Mouse (Mus musculus) ovary, postnatal 10 days (tissue): ENCODE data around the gene Srcin1.

Source experiments
- DNase-seq: peaks from one replicate; pipeline ENCODE4 v3.0.0; 2022; ENCODE audit warnings: low spot score

Srcin1 gene

DNA sequence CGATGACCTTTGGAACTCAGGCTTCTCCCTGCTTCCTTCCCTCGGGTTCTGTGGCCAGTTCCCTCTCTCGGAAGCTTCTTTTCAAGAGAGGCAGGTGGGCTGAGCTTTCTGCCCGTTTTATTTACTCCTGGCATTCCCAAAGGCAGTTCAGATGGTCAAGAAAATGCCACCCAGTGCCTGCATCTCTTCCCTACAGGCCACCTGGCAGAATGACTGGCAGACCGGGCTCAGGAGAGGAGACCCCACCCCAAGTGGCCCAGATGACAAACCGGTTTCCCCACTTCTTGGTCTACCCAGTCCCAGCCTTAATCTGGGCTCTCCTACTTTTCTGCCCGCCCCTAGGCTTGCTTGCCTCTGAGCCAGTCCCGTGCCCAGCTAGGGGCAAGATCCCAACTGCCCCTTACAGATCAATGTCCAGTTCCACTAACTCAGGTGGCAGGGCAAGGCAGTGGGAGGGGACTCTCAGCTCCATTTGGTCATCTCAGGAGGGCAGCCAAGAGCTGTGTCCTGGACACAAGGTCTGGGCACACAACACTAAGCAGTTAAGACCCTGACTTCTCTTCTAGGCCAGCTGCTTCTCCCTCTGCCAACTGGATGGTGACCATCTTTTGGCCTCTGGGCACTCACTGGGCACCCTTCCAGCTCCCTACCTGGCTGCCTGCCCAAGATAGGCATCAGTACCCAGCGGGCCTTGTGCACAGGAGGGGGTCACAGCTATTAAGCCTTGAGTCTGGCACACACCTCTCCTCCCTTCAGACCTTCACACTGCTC lies at the start of gene Srcin1:
Gene Srcin1, minus strand, starts transcription at position 51 of the 771 bp plus-strand sequence.
- DNase-seq: peak; percentile 45

DNA sequence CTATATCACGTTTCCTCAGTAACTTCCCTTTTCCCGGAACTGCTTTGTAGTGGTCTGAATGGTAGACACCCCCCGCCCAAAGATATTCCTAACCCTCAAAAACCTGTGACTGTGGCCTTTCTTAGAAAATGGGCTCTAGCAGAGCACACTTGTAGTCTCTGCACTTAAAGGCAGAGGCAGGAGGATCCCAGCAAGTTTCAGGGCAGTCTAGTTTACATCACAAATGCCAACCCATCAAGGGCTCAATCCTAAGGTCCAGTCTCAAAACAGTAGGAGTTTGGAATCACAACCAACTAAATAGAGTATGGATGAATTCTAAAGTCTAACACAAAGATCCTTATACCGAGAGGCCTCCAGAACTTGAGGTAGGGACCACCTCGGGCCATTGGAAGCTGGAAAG lies 49.6 kb upstream of the Srcin1 start:
- no peak for DNase-seq

DNA sequence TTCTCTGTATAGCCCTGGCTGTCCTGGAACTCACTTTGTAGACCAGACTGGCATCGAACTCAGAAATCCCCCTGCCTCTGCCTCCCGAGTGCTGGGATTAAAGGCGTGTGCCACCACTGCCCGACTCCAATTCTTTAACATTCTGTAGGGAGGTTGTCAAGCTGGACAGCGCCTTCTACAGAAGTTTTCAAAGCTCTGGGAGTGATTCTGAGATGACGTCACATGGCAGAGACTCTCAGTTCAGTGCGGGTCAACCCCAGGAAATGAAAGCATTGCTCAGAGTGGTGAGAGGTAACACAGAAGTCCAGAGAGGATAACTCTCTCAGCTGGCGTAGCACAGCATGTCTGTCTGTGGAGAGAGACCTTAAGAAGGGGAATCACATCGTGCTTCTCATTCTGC lies 47.2 kb upstream of the Srcin1 start:
- DNase-seq: no peak

- peak; percentile 34 for DNase-seq
These were observed 46.5 kb upstream of the Srcin1 start for GRCm38 (mm10) chr11:97622440-97622839.

DNA sequence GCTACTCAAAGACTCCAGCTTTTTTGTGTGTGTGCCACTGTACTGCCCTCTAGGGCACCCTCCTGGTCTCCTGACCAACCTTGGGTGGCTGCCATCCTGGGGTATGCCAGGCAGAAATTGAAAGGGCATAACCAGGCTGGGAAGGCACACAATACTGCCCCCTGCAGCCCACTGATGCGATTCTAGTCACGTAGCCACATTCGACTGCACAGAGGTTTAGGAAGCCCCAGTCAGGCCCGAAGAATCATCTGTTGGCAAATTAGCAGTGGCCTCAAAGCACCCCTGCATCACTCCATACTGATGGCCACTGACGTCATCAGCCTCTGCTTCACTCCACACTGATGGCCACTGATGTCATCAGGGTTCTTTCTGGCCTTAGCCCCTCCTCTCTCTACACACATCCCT lies 43.4 kb upstream of the Srcin1 start:
- peak; percentile 27 for DNase-seq

- no peak for DNase-seq
These were observed 42.4 kb upstream of the Srcin1 start for GRCm38 (mm10) chr11:97618368-97618767.

GRCm38 (mm10) chr11:97615276-97615675 lies 39.3 kb upstream of the Srcin1 start:
- DNase-seq: no peak

DNA sequence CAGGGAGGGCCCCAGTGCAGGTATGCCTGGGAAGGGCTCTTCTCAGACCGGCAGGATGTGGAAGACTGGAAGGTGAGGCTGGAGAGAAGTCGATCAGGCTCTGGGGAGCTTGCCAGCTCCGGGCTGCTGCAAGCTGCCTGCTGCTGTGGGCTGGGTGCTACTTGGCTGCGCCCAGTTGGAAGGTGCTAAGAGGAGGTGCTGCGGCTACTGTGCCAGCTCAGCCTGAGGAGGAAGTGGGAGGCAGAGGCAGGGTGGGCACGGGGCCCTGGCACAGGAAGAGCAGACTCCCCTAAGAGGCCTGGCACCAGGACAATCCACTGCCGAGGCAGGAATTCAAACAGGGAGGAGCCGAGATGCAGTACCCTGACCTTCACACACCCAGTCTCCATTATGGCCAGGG lies 35.1 kb upstream of the Srcin1 start:
- no peak for DNase-seq

DNA sequence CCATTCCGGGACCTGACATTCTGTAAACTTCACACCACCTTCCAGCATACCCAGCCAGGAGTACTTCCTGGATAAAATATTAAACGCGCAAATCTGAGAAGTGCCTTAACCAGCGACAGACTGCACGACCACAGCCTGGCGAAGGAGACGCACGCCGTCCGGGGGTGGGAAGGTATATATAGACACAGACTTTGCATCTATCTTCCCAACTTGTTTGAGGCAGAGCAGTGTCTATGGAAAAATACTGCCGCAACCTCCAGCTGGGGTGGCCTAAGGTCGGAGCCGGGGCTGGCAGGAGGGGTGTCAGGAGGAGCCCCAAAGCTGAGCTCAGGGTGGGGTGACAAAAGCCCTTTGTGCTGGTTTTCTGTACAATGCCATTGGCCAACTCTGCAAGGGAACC lies 33.8 kb upstream of the Srcin1 start:
- DNase-seq: no peak

DNA sequence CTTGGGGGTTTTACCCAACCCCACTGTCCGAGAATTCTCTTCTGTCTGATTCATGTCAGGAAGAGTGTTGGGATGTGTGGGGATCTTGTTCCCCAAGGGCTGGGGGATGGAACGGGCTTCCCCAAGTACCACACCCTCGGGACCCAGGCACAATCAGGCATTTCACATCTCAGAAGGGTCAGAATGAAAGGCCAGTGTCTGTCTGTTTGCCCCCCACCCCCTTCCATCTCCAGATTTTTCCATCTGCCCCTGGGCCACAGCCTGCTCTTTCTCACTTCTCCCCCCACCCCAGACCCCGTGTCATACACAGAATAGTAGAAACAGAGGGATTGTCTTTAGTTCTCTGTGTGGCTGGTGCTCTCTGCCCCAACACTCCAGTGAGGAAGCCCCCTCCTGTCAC lies 32.9 kb upstream of the Srcin1 start:
- DNase-seq: no peak

DNA sequence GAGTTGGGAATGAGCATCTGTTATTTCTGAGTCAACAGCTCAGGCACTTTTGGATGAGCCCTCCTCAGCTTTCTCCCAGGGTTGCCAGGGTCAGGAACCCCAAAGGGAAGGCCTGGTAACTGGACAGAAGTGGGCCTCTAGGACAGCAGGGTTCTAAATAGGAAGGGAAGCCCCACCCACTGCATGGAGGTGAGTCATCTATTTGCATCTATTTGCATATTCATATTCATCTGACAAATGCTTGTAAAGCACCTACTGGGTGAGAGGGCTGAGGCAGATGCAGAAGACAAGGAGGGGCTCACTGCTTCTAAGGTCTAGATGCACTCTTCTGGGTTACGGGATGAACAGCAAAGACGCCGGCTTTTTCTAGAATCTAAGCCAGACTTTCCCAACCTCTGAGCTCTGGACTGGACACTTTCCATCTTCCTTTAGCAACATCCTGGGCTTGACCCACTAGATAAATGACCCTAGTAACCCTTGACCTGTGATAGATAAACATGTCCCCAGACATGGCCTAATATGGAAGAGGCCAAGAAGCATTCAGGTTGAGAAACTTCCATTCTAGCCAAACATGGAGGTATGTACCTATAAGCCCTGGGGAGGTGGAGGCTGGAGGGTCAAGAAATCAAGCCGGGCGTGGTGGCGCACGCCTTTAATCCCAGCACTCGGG lies 31.2 kb upstream of the Srcin1 start:
- DNase-seq: no peak

DNA sequence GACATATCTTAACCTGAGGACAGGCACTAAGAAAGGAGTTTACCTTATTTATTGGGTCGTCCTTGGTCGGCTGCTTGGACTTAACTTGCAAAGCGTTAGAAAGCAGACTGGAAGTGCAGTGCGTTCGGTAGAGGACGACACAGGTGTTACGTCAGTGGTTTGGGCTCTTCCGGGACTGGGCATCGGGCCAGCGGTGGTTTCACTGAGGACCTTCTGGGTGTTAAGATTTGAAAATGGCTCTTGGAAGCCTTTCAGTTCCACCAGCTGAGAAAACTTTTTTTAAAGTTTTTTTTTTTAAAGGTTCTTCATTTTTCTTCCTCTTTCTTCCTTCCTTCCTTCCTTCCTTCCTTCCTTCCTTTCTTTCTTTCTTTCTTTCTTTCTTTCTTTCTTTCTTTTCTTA lies 27.9 kb upstream of the Srcin1 start:
- no peak for DNase-seq

DNA sequence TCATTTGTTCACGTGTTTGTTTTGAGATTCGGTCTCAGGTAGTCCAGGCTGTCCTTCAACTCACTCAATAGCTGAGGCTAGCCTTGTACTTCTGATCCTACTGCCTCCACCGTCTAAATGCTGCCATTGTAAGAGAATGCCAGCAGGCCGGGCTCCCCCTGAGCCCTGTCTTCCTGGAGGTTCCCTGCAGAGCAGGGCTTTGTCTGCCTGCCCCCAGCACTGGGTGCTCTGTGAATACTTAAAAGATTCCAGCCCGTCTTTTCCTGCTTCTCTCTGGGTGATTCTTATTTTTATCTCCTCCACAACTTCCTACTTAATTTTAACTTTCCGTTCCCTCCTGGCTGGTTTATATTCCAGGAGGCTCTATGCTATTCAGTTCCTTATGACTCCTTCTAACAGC lies 26.2 kb upstream of the Srcin1 start:
- DNase-seq: no peak

GRCm38 (mm10) chr11:97599104-97599503 lies 23.1 kb upstream of the Srcin1 start:
- no peak for DNase-seq

- no peak for DNase-seq
These were observed 22.1 kb upstream of the Srcin1 start for GRCm38 (mm10) chr11:97597945-97598691.

DNA sequence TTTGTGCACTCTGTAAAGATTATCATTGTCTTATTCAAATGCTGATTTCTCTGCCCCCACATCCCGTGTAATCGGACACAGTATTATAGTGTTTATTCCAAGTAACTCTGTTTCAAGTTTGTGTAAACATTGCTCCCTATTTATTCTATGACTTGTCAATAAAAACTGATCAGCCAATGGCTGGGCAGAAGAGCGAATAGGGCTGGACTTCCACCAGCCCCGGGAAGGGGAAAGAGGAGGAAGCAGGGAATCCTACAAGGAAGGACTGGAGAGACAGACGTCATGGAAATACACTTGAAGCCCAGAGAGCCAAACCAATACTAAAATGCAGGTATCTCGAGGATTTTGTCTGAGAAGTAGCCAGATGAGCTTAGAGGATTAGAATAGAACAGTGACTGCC lies 18.1 kb upstream of the Srcin1 start:
- DNase-seq: no peak

- no peak for DNase-seq
These were observed 15.9 kb upstream of the Srcin1 start for GRCm38 (mm10) chr11:97591910-97592309.

GRCm38 (mm10) chr11:97590227-97590960 lies 14.4 kb upstream of the Srcin1 start:
- DNase-seq: no peak

DNA sequence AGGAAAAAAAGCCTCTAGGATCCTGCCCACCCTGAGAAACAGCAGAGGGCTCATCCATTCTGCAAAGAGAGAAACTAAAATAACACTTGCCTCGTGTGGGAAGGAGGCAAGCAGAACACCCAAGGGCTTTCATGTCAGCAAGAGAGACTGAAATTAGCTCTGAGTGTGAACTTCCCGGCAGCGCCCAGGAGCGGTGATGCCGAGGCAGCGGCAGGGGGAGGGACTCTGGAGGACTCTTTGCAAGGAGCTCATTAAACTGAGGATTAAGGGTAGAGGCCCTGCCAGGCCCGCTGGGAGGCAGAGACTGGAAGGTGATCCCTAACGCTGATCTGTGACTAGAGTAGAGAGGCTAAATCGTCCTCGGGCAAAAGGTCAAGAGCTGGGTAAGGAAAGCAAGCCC lies 13.2 kb upstream of the Srcin1 start:
- DNase-seq: no peak

GRCm38 (mm10) chr11:97585932-97586331 lies 9.9 kb upstream of the Srcin1 start:
- no peak for DNase-seq

DNA sequence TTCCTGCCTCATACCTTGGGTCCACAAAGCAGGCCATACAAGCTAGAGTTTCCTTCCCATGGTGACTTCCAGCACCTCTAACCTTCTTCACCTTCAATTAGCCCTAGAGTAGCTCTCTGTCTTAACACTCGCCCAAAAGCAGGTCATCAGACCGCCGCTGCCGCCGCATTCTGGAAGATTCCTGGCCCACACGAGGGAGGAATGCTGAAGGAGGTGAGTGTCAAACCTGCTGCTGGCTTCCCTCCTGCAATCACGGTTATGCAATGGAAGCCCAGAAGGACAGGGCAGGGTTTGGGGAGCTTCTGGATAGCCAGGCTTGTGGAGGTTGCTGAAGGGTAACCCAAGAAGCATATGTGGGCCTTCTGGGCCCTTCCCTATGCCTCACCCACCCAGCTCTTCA lies 8.5 kb upstream of the Srcin1 start:
- DNase-seq: no peak

DNA sequence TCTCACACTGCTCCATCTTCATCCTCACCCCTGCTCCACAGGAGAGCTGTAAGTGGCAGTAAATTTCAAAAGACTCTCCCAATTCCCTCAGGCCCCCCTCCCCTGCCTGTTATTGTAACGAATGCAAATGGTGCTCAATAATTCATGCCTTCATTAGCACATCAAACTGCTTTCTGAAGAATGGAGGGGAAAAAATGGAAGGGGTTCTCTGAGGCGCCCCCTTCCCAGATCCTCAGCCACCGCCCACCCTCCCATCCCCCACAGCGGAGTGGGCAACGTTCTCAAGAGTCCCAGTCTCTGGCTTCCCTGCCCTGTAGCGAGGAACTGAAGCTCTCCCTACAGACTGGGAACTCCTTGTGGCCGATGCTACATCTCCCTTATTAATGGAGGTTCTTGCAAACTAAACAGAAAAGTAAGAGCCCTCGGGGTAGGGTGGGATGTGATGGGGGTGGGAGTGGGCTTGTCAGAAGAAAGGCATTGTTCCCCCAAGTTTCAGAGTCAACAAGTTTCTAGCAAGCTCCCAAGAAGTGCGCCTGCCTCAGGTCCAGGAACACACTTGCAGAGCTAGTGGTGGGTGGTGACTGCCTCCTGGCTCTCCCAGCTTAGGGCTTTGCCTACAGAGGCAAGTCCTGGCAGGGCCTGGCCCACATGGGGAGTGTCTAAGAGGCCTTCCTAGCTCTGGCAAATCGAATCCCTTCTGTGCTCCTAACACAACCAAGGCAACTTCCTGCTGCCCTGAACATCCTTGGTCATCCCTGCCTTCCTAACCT lies 3.3 kb upstream of the Srcin1 start:
- no peak for DNase-seq
